Mouse (Mus musculus): Measurements from ENCODE around the gene Chn2.
A peak's percentile ranks its signal among the peaks of the same experiment; 100 is the strongest.
"Not testable (repeated sequence)": the region's sequence is repeated elsewhere in the genome, so short reads cannot be mapped to it uniquely, and the experiment has no call there.

The Chn2 gene

GRCm38 (mm10) chr6:54151443-54152241, 112.3 kb downstream of the Chn2 start:
- no peak for DNase-seq (ENCODE audit: inconsistent ontology term)

DNA sequence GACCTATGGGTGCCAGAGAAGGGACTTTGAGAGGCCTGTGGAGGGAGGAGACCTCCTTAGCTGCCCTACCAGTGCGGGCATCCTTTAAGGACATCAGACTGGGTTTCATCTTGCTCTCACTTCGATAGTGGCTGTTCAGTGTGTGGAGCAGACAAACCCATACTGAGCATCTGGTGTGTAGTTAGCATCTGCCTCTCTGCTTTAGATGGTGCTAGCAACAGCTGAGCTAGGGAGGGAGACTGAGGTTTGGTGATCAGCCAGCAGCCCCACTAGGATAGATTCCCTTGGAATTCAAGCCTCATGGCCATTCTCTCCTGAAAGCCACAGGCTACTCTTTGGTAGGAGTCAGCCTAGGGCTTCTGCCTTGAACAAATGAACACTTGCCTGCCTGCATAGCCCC, 117.7 kb downstream of the Chn2 start:
- DNase-seq (ENCODE audit: inconsistent ontology term) = no peak

DNA sequence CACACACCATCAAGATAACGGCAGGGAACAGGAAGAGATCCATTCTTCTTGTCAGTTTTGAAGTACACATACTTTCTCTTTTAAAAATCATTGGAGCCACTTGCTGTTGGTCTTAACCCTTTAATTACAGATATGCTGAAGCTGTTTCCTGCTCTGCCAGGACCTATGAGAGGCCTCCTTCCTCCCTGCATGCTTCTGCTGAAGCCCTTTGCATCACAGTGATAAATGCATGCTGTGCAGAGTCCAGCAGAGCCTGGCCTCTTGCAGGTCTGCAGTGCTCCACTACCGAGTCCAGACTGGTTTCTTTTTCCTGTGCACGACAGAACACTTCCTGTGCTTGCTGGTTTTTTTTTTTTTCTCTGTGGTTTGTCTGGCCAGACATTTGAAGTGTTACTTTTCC, 119.0 kb downstream of the Chn2 start:
- DNase-seq (ENCODE audit: inconsistent ontology term) = no peak

DNA sequence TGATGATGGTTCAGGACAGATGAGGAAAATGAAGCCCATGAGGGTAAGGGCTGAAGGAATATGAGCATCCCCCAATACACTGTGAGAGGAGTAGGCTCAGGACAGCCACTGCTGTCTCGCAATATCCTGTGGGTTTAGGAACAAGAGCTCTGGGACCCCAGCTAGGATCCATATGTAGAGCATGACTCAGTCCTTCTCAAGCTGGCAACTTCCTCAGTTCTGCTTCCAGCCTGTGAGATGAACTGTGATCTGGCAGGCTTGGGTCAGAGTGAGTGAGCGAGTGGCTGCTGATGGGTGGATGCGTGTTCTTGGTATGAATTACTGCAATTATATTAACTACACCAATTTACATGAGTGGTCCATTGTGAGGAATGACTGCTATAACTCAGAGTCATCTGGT, 121.3 kb downstream of the Chn2 start:
- DNase-seq (ENCODE audit: inconsistent ontology term) = peak; percentile 35

- DNase-seq (ENCODE audit: inconsistent ontology term) = peak; percentile 22
Observed at GRCm38 (mm10) chr6:54161246-54161645, 121.9 kb downstream of the Chn2 start.

- peak; percentile 30 for DNase-seq (ENCODE audit: inconsistent ontology term)
Observed at GRCm38 (mm10) chr6:54162321-54162720, 123.0 kb downstream of the Chn2 start.

DNA sequence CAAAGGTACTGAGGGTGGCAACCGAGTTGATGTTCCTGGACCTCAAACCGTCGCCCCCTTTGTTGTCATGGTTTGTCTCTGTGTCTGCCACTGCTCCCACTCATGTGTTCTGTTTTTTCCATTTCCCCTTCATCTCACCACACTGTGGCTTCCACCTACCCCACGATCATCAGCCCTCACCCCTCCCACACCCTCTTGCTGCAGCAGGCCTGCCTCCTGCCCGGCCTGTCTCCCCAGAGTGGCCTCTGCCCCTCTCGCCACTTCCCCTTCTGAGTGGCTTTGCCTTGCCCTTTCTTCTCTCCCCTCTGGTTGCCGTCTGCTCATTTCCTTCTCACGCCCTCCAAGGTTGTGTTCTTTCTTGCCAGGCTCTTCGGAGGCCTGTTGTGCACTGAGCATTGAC, 123.4 kb downstream of the Chn2 start:
- peak; percentile 19 for DNase-seq (ENCODE audit: inconsistent ontology term)

DNA sequence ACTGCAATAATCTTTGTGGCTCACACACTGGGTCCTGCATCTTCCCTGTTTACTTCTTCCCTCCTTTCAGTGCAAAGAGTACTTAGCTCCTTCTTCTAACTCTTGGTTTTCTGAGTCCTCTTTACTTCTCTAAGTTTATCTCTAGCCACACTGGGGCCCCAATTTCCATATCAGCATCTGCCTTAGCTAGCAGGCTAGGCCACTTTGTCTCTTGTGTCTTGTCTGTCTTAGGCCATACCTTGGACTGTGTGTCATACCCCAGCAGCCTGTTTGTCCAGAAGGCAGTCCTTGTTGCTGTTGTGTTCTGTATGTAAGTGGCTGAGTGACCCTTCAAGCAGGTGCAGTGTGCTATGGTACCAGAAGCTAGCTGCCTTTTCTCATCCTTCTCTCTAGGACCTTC, 124.3 kb downstream of the Chn2 start:
- no peak for DNase-seq (ENCODE audit: inconsistent ontology term)

- DNase-seq (ENCODE audit: inconsistent ontology term) = peak; percentile 41
Observed at GRCm38 (mm10) chr6:54164777-54165176, 125.4 kb downstream of the Chn2 start.

GRCm38 (mm10) chr6:54165246-54165645, 125.9 kb downstream of the Chn2 start:
- DNase-seq (ENCODE audit: inconsistent ontology term) = no peak

DNA sequence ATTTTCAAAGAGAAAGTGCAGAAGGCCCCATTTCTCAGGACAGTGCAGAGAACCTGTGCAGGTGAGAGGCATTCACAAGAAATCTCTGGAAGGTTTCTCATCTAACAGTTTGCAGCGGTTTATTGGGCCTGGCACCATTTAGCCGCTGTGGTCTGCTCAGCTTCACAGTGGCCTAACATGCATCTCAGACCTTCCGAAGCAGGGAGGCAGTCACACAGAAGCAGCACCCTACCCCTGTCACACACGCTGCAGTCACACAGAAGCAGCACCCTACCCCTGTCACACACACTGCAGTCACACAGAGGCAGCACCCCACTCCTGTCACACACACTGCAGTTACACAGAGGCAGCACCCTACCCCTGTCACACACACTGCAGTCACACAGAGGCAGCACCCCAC, 126.5 kb downstream of the Chn2 start:
- DNase-seq (ENCODE audit: inconsistent ontology term) = no peak

DNA sequence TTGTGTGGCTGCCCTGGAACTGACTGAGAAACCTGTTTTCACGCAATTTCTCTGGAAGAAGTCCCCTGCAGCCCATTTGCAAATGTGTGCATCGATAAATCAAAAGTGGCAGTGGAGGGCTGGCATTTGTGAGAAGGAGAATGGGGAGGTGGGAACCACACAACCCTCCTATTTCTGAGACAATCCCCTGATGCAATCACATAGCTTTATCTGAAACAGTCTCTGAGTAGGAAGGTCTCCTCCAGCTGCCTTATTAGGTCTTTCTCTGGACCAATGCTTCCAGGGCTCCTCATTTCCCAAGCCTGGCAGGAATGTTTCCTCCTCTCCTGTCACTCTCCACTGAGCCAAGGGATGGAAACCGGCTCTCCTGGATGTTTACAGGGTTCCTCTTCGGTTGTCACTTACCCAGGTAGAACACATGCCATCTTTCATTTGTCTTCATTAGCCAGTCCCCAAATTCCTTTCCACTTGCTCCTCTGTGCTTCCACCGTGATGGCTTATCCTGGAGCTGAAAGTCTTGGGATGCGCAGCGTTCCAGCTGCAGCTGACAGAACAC, 127.7 kb downstream of the Chn2 start:
- no peak for DNase-seq (ENCODE audit: inconsistent ontology term)

- DNase-seq (ENCODE audit: inconsistent ontology term) = no peak
Observed at GRCm38 (mm10) chr6:54170286-54170894, 131.0 kb downstream of the Chn2 start.

GRCm38 (mm10) chr6:54171385-54171784, 132.0 kb downstream of the Chn2 start:
- DNase-seq (ENCODE audit: inconsistent ontology term) = no peak

GRCm38 (mm10) chr6:54175473-54176215, 136.3 kb downstream of the Chn2 start:
- no peak for DNase-seq (ENCODE audit: inconsistent ontology term)

GRCm38 (mm10) chr6:54177081-54177480, 137.7 kb downstream of the Chn2 start:
- not testable (repeated sequence) for DNase-seq (ENCODE audit: inconsistent ontology term)

DNA sequence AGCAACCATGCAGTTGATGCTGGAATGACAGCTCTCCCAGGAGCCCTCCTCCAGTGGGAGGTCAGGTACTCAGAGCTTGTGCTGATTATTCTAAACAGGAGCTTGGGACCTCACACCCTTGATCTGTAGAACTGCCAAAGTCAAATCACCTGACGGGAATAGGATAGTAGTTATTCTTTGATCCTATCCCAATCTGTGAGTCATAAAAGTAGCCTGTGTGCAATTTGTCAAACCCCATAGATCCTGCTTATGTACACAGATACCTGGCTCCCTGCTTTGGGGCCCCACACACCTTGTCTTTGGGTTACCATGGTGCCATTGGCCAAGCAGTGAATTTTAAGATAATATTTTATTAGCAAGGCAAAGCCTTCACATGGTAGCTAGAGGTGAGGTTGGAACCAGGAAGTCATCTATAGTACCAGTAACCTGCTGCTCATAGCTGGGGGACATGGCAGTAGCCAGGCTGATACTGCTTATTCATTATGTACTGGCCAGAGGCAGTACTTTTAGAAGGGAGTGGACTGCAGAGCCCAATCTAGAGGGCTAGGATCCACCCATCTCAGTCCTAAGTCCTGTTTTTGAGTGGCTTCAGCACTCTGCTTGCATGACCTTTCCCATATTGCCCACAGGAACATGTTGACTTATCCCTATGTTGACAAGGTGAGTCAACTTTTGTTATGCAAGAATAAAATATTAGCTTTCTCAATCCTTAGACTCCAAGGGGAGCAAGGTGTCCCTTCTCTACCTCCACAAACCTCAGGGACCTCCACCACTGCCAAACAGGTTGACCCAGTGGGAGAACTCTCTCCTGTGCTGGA, 139.9 kb downstream of the Chn2 start:
- DNase-seq (ENCODE audit: inconsistent ontology term) = no peak

- DNase-seq (ENCODE audit: inconsistent ontology term) = no peak
Observed at GRCm38 (mm10) chr6:54179874-54180212, 140.5 kb downstream of the Chn2 start.

GRCm38 (mm10) chr6:54183825-54184578, 144.6 kb downstream of the Chn2 start:
- DNase-seq (ENCODE audit: inconsistent ontology term) = no peak

DNA sequence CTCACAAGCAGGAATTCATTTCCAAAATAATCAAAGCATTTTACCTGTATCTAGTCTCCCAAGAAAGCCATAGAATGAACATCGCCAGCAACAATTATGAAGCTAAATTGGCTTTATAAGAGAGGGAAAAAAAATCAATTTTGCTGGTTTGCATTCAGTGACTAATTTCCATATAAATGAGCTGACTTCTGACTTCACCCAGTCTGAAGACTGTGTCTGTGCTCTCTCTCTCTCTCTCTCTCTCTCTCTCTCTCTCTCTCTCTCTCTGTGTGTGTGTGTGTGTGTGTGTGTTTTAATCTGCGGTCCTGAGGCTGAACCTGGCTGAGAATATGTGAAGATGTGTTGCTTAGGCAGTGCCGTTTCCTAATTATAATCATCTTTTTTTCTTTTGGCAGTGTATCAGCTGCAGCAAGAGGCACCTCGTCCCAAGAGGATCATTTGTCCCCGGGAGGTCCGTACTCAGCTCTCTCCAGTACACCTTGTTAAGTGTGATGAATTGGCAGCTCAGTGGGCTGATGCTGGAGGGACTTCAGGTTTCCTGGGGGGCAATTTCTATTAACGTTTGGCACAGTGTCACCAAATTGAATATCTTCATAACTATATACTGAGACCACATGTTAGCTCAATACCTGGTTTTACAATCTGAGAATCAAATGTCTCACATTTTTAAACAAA, 154.4 kb downstream of the Chn2 start:
- no peak for DNase-seq (ENCODE audit: inconsistent ontology term)

Data from Muller cell, postnatal 12 days (primary cell).